Mouse (Mus musculus): ENCODE measurements around the gene Myo6. TPM values are rescaled to one million over a fixed set of nuclear protein-coding genes. Genes with fewer than 3 reads are reported as not detected.
A peak's percentile ranks its signal among the peaks of the same experiment; 100 is the strongest.

Gene Myo6
- polyA plus RNA-seq, 1 experiment from 2014 or later: 63.8 TPM

DNA sequence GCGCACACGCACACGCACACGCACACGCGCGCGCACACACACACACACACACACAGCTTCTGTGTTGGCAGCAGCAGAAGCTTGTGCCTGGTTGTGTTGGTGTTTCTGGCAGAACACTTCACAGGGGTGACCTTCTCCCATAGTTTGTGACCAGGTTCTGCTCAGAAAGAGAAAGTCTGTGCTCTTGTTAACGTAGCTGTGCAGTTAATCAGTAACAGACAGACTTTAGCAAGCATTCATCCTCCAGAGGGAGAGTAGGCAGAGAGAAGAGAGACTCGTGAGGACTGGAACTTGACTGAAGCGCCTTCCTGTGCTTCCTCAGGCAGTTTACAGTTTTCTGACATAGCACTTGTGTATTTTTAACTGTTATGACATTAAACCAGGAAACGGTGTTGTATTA lies 45.3 kb downstream of the Myo6 start:
- no peaks in the 10 kb centered on the region for H3K9me3 ChIP-seq (ENCODE audit: control insufficient read depth, low read length)
- 66% methylated on average over 12 of the region's 12 CpGs for WGBS
- H3K4me2 ChIP-seq (ENCODE audit: low read length): no peak overlapping the region
- H3K4me3 ChIP-seq (ENCODE audit: low read depth, low read length): no peak overlapping the region
- no peak for DNase-seq (ENCODE audit: low spot score)
- H3K27me3 ChIP-seq (replicated peaks; ENCODE audit: control insufficient read depth, insufficient read depth, low read length): no peaks in the 10 kb centered on the region
- H3K4me1 ChIP-seq (replicated peaks; ENCODE audit: control insufficient read depth, insufficient read depth, low read length): peaks cover 5% of the 10 kb centered on the region; the same call in 1 of the 2 replicates
- no peak overlapping the region for H3K27ac ChIP-seq (ENCODE audit: low read depth)
- no peak overlapping the region for H3K9ac ChIP-seq (ENCODE audit: low read length)
- ATAC-seq (replicated peaks; ENCODE audit: low FRiP score, low TSS enrichment, low read depth): peak; percentile 40; the same call in 1 of the 2 replicates
- no peaks in the 10 kb centered on the region for H3K36me3 ChIP-seq (ENCODE audit: control insufficient read depth, insufficient read depth, low read length)

- Histone ChIP-seq H3K4me2 (ENCODE audit: low read length) (no peak overlapping the region), H3K27me3 (replicated peaks; ENCODE audit: control insufficient read depth, insufficient read depth, low read length) (no peaks in the 10 kb centered on the region), H3K36me3 (ENCODE audit: control insufficient read depth, insufficient read depth, low read length) (0 out of 2 replicates have a peak, but pooled peaks cover 4% of the 10 kb centered on the region), H3K4me3 (ENCODE audit: low read depth, low read length) (no peak overlapping the region), H3K9ac (ENCODE audit: low read length) (no peak overlapping the region), H3K27ac (ENCODE audit: low read depth) (no peak overlapping the region), H3K9me3 (ENCODE audit: control insufficient read depth, low read length) (no peaks in the 10 kb centered on the region), H3K4me1 (replicated peaks; ENCODE audit: control insufficient read depth, insufficient read depth, low read length) (no peaks in the 10 kb centered on the region; the same call in 1 of the 2 replicates)
- DNase-seq (ENCODE audit: low spot score): no peak
- WGBS: 86% methylated on average over 2 of the region's 2 CpGs
- ATAC-seq (replicated peaks; ENCODE audit: low FRiP score, low TSS enrichment, low read depth): no peak
Measured at GRCm38 (mm10) chr9:80213428-80213827, 48.6 kb downstream of the Myo6 start.

DNA sequence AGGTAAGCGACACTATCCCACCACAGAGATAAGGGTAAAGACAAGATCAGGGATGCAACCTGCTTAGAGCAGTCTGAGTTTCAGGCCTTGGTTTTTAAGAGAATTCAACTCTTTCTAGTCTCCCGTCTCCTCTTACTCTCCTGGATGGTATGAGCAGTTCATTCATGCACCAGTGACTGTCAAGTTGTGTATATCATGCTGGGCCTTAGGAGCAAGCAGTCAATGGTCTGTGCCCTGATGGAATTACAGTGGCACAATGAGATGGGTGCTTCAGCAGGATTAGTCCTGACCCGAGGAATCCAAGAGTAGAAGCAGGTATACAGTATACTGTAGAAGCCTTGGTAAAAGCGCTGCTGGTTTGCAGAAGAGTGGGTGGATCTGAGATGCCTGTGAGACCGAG lies 50.7 kb downstream of the Myo6 start:
- Histone ChIP-seq H3K4me2 (ENCODE audit: low read length) (no peak overlapping the region), H3K4me1 (replicated peaks; ENCODE audit: control insufficient read depth, insufficient read depth, low read length) (no peaks in the 10 kb centered on the region), H3K27ac (ENCODE audit: low read depth) (no peak overlapping the region), H3K9me3 (ENCODE audit: control insufficient read depth, low read length) (no peaks in the 10 kb centered on the region), H3K36me3 (ENCODE audit: control insufficient read depth, insufficient read depth, low read length) (0 out of 2 replicates have a peak, but pooled peaks cover 8% of the 10 kb centered on the region), H3K9ac (ENCODE audit: low read length) (no peak overlapping the region), H3K4me3 (ENCODE audit: low read depth, low read length) (no peak overlapping the region), H3K27me3 (replicated peaks; ENCODE audit: control insufficient read depth, insufficient read depth, low read length) (no peaks in the 10 kb centered on the region)
- no peak for DNase-seq (ENCODE audit: low spot score)
- no peak for ATAC-seq (replicated peaks; ENCODE audit: low FRiP score, low TSS enrichment, low read depth)
- 87% methylated on average over 5 of the region's 5 CpGs for WGBS

GRCm38 (mm10) chr9:80216786-80217501 lies 52.1 kb downstream of the Myo6 start:
- Histone ChIP-seq H3K4me3 (ENCODE audit: low read depth, low read length) (no peak overlapping the region), H3K27ac (ENCODE audit: low read depth) (no peak overlapping the region), H3K9ac (ENCODE audit: low read length) (no peak overlapping the region), H3K9me3 (ENCODE audit: control insufficient read depth, low read length) (no peaks in the 10 kb centered on the region), H3K4me1 (replicated peaks; ENCODE audit: control insufficient read depth, insufficient read depth, low read length) (no peaks in the 10 kb centered on the region), H3K4me2 (ENCODE audit: low read length) (no peak overlapping the region), H3K27me3 (replicated peaks; ENCODE audit: control insufficient read depth, insufficient read depth, low read length) (no peaks in the 10 kb centered on the region), H3K36me3 (ENCODE audit: control insufficient read depth, insufficient read depth, low read length) (0 out of 2 replicates have a peak, but pooled peaks cover 8% of the 10 kb centered on the region)
- ATAC-seq (replicated peaks; ENCODE audit: low FRiP score, low TSS enrichment, low read depth) (no peak), DNase-seq (ENCODE audit: low spot score) (no peak)
- WGBS: 77% methylated on average over 16 of the region's 16 CpGs

GRCm38 (mm10) chr9:80218718-80219117 lies 53.9 kb downstream of the Myo6 start:
- no peak overlapping the region for H3K4me3 ChIP-seq (ENCODE audit: low read depth, low read length)
- H3K27me3 ChIP-seq (replicated peaks; ENCODE audit: control insufficient read depth, insufficient read depth, low read length): no peaks in the 10 kb centered on the region
- H3K4me1 ChIP-seq (replicated peaks; ENCODE audit: control insufficient read depth, insufficient read depth, low read length): no peaks in the 10 kb centered on the region
- 55% methylated on average over 6 of the region's 6 CpGs for WGBS
- H3K27ac ChIP-seq (ENCODE audit: low read depth): peak overlapping the region; percentile 16; the same call in 1 of the 2 replicates
- H3K9me3 ChIP-seq (ENCODE audit: control insufficient read depth, low read length): no peaks in the 10 kb centered on the region
- no peak overlapping the region for H3K4me2 ChIP-seq (ENCODE audit: low read length)
- no peak for DNase-seq (ENCODE audit: low spot score)
- no peak overlapping the region for H3K9ac ChIP-seq (ENCODE audit: low read length)
- H3K36me3 ChIP-seq (ENCODE audit: control insufficient read depth, insufficient read depth, low read length): 0 out of 2 replicates have a peak, but pooled peaks cover 13% of the 10 kb centered on the region
- no peak for ATAC-seq (replicated peaks; ENCODE audit: low FRiP score, low TSS enrichment, low read depth)

DNA sequence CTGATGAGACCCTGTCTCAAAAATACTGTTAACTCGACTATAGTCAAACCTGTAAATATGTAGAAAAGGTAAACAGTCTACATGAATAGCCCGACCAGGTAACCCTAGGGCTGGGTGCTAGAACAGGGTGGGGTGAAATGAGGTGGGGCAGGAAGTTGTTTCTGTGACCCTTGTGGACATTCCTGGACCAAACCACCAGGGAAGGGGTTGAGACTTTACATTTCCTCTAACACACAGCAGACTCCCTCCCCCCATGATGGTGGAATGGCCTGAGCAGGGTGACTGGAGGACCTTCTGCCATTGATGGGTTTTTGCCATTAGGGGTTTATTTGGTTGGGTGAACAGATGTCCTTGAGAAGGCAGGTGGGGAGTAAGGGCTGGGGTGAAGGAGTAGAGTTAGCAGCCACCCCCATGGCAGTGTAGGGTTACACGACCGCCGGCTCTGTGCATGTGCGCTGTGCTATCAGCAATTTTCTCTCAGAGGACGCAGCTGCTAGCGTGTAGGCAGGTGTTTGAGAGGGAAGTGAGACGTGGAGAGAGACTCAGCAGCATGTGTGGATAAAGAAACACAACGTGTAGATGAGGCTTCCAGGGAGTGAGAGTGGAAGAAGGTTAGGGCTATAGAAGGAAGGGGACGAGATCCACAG lies 59.3 kb downstream of the Myo6 start:
- 85% methylated on average over 11 of the region's 11 CpGs for WGBS
- ATAC-seq (replicated peaks; ENCODE audit: low FRiP score, low TSS enrichment, low read depth) (no peak), DNase-seq (ENCODE audit: low spot score) (no peak)
- Histone ChIP-seq H3K27me3 (replicated peaks; ENCODE audit: control insufficient read depth, insufficient read depth, low read length) (no peaks in the 10 kb centered on the region), H3K27ac (ENCODE audit: low read depth) (no peak overlapping the region), H3K36me3 (ENCODE audit: control insufficient read depth, insufficient read depth, low read length) (peaks cover 17% of the 10 kb centered on the region; the same call in 1 of the 2 replicates), H3K4me3 (ENCODE audit: low read depth, low read length) (no peak overlapping the region), H3K4me2 (ENCODE audit: low read length) (no peak overlapping the region), H3K4me1 (replicated peaks; ENCODE audit: control insufficient read depth, insufficient read depth, low read length) (no peaks in the 10 kb centered on the region), H3K9me3 (ENCODE audit: control insufficient read depth, low read length) (no peaks in the 10 kb centered on the region), H3K9ac (ENCODE audit: low read length) (no peak overlapping the region)

DNA sequence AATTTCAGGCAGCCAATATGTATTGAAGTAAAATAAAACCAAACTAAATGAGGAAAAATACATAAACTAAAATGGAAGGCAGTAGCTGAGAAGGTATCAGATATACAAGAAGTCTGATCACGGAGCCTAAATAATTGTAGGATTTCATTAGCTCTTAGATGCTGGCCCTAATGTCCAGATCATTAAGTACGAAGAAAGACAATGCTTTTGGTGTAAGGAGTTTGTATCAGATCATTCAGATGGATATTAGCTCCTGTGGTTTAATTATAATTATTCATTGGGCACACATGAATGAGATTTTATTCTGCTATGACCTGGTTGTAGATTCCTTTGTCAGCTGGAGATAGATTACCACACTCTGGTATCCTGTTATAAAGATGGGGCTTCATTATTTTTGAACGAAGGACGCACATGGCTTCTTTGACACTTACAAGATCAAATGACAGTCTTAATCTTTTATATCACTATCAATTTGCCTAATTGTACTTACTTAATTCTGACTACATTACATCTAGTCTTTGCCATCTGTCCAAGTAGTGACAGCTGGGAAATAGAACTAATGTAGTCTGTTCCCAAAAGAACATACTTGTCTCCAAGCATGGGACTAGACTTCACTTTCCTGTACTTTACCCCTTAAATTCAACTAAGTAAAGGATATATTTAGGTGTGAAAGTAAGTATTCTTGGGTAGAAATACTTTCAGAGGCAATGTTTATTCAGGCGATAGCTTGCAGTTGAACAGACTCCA lies 61.9 kb downstream of the Myo6 start:
- H3K4me3 ChIP-seq (ENCODE audit: low read depth, low read length): no peak overlapping the region
- no peak overlapping the region for H3K27ac ChIP-seq (ENCODE audit: low read depth)
- no peaks in the 10 kb centered on the region for H3K27me3 ChIP-seq (replicated peaks; ENCODE audit: control insufficient read depth, insufficient read depth, low read length)
- no peak overlapping the region for H3K9ac ChIP-seq (ENCODE audit: low read length)
- no peak for ATAC-seq (replicated peaks; ENCODE audit: low FRiP score, low TSS enrichment, low read depth)
- no peak overlapping the region for H3K4me2 ChIP-seq (ENCODE audit: low read length)
- DNase-seq (ENCODE audit: low spot score): no peak
- WGBS: 94% methylated on average over 5 of the region's 5 CpGs
- no peaks in the 10 kb centered on the region for H3K4me1 ChIP-seq (replicated peaks; ENCODE audit: control insufficient read depth, insufficient read depth, low read length)
- no peaks in the 10 kb centered on the region for H3K9me3 ChIP-seq (ENCODE audit: control insufficient read depth, low read length)
- peaks cover 17% of the 10 kb centered on the region; the same call in 1 of the 2 replicates for H3K36me3 ChIP-seq (ENCODE audit: control insufficient read depth, insufficient read depth, low read length)

DNA sequence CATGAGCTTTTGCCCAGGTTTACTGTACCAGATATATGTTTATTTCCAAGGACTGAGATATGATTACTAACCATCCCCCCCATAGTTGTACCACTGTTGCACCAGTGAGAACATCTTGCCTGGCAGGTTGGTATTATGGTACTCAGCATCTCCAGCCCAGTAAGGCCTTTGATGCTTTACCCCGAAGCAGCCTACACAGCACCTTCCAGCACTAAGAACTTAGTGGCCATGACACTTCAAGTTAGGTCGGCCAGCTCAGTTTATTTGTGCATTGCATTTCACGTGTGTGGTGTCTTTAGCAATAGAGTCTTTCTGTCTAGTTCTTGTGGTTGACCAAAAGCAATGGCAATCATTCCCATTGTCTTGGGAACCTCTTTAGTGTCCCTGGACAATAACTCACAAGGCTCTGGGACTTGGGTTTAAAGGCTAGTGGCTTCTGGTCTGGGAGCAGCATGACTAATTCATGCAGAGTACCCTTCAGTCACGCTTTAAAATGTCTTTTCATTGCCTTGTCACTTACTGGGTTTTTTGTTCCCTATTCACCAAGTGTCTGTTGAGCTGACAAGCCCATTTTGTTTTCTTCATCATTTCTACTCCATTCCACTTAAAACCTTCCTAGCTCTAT lies 69.1 kb downstream of the Myo6 start:
- H3K4me1 ChIP-seq (replicated peaks; ENCODE audit: control insufficient read depth, insufficient read depth, low read length): no peaks in the 10 kb centered on the region
- DNase-seq (ENCODE audit: low spot score): no peak
- ATAC-seq (replicated peaks; ENCODE audit: low FRiP score, low TSS enrichment, low read depth): no peak
- no peaks in the 10 kb centered on the region for H3K9me3 ChIP-seq (ENCODE audit: control insufficient read depth, low read length)
- H3K27ac ChIP-seq (ENCODE audit: low read depth): no peak overlapping the region
- H3K27me3 ChIP-seq (replicated peaks; ENCODE audit: control insufficient read depth, insufficient read depth, low read length): no peaks in the 10 kb centered on the region
- H3K36me3 ChIP-seq (ENCODE audit: control insufficient read depth, insufficient read depth, low read length): no peaks in the 10 kb centered on the region
- H3K4me3 ChIP-seq (ENCODE audit: low read depth, low read length): no peak overlapping the region
- no peak overlapping the region for H3K9ac ChIP-seq (ENCODE audit: low read length)
- WGBS: 88% methylated on average over 4 of the region's 4 CpGs
- H3K4me2 ChIP-seq (ENCODE audit: low read length): no peak overlapping the region

All from intestine, embryonic 14.5 days (tissue).